Mouse (Mus musculus) frontal cortex, adult 2 months (tissue): ENCODE results near the gene Zfp626. TPM values are rescaled to one million over a fixed set of nuclear protein-coding genes. Genes with fewer than 3 reads are reported as not detected.
"Not testable (repeated sequence)": the region's sequence is repeated elsewhere in the genome, so short reads cannot be mapped to it uniquely, and the experiment has no call there.

Experiments used
- DNase-seq, 2 experiments: peaks; one replicate each; pipeline ENCODE4 v3.0.0; 2022; ENCODE audit warnings: low spot score in 1 of 2; ENCODE audit errors: extremely low spot score in 1 of 2
- polyA plus RNA-seq: library from polyadenylated mRNA; depleted of rRNA; stranded (reverse); fragments of >200 nt; gene quantifications from 2 replicates; pipeline ENCODE4 v1.2.3, GENCODE M21; 2012; rRNA removed

Zfp626 gene
- polyA plus RNA-seq: 3.6 and 5.0 TPM in 2 replicates

DNA sequence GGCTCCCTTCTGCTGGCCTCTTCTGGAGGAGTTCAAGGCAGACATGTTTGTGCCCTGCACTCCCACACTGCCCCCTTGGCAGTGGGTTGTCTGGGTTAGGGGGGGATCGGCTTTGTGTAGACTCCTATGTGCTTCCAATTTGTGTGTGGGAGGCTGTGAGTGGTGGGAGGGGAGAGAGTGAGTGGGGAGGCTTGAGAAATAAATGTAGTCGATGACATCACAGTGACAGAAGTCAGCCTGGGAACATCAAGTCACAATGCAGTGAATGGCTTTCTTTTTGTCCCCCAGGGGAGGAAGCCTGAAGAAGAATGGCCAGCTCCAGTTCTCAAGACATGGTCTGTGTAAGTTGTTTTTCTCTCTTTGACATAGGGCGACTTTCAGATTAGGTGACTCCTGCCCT is at the start of gene Zfp626:
Gene Zfp626 (plus strand): TSS at position 301 of the 400 bp plus-strand sequence.
- DNase-seq: not testable (repeated sequence)

DNA sequence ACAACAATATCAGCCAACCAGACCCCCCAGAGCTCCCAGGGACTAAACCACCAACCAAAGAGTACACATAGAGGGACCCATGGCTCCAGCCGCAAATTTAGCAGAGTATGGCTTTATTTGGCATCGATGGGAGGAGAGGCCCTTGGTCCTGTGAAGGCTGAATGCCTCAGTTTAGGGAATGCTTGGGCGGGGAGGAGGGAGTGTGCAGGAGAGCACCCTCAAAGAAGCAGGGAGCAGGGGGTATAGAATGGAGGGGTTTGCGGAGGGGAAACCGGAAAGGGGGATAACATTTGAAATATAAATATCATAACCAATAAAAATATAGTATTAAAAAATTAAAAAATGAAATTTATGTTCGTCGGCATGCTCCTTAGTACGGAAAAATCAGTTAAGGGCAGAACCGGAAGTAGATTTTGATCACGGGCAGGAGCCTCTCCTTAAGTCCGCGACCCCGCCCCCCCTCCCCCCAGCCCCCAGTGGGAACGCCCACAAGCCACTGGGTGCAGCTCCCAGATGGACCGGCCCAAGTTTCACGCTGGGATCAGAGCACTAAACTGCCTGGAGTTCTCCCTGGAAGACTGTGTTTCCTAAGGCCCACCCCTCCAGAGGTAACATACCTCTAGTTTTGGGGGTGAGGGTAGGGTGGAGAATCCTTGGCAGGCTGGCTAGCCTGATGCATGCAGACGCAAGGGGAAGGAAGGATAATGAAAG is 41.7 kb upstream of the Zfp626 start:
- no peak for DNase-seq

DNA sequence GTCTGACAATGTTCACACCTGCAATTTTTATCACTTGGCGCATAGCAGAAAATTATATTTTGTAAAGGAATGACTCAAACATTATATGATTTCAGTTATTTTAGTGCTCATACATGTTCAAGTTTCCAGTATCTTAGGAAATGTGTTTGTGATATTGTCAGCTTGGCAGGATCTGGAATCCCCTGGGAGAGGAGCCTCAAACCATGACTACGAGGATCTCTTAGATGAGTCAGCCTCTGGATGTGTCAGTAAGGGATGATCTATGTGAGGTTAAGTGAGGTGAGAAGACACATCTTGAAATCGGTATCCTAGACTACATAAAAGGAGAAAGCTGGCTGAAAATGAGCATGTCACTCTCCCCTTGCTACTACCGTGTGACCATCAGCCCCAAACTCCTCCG is 17.7 kb upstream of the Zfp626 start:
- DNase-seq: peak in 1 of 2 experiments; percentile 4

DNA sequence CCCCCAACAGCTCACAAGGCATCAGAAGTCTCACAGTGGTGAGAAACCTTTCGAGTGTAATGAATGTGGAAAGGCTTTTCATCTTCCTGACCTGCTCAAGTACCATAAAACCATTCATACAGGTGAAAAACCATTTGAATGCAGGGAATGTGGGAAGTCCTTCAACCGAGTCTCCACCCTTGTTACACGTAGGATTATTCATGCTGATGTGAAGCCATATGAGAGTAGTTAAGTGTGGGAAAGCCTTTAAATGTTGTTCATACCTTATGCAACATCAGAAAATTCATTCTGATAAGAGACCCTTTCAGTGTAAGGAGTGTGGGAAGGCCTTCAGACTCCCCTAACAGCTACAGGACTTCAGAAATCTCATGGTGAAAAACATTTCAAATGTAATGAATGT is 13.1 kb upstream of the Zfp626 start:
- not testable (repeated sequence) for DNase-seq

DNA sequence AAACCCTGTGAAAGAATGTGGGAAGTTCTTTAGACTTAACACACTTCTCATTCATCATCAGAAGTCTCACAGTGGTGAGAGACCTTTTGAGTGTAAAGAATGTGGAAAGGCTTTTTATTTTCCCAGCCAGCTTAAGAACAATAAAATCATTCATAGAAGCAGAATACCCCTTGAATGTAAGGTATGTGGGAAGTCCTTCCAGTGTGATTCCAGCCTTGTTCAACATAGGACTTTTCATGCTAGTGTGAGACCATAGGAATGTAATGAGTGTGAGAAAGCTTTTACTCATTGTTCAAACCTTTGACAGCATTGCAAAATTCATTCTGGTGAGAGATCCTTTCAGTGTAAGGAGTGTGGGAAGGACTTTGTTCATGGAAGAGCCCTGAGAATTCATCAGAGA is 12.4 kb upstream of the Zfp626 start:
- DNase-seq: no peak

DNA sequence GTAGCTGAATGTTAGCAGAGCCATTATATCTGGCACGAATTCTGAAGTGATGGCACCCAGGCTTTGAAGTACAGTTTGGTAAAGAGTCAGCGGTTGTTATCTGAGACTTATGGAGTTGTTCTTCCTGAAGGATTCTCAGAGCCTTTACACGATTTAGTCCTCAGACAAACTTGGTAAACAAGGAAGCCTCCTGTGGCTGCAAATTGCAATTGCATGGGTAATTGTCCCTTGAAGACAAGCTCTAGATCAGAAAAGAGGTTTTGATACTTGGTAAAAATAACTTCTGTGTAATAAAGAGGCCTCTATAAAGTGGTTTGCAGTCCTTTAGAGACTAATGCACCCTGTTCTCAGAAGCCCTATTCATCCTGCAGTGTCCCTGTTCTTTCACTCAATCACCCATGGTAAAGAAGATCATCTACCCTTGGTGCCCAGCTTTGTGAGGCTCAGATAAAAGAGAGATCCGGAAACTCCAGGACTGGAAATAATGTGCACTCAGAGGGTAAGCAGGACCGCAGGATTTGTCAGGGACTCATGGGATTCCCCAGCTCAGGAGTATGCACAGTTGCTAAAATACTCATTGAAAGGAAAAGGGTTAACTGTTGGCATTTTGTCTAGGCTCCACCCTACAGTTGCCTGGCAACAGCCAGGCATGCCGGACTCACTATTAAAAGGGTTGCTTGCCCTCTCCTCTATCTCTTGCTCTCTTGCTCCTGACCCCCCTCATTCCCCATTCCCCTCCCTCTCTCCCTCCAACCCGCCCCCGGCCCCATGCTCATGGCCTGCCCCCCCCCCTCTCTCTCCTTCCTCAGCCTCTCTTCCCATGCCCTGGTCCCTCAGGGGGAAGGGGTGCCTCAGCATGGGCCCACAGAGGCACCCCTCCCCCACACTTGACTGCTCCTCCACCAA is 8.8 kb upstream of the Zfp626 start:
- no peak for DNase-seq

DNA sequence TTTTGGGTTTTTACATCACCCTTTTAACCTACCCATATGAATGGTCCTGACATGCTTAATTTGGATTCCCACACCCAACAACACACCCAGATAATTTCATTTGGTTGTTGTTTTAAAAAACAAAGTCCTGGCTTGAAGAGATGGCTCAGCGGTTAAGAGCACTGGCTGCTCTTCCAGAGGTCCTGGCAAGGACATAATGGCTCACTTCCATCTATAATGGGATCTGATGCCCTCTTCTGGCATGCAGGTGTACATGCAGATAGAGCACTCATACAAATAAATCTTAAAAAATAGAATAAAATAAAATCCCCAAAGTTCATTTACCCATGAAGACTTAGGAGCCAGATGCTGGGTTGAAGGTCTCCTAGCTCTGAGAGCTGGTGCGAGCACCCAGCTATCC is 5.9 kb upstream of the Zfp626 start:
- no peak for DNase-seq

DNA sequence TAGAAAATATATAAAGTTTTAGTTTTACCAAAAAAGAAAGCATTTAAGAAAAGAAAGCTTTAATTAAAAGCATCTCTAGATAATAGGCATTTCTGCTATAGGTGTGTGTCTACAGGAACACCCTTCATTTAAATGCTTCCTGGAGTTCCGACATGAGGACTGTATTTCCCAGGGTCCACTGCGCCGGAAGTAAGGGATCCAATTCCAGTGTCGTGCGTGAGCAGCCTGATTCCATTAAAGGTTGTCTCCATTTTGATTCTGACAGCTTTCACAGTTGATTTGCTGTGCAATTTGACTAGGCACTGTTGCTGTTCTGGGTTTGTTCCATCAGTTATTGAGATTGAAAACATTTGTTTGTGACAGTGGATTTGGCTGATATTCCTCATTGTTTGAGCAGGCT is 4.0 kb upstream of the Zfp626 start:
- DNase-seq: no peak

DNA sequence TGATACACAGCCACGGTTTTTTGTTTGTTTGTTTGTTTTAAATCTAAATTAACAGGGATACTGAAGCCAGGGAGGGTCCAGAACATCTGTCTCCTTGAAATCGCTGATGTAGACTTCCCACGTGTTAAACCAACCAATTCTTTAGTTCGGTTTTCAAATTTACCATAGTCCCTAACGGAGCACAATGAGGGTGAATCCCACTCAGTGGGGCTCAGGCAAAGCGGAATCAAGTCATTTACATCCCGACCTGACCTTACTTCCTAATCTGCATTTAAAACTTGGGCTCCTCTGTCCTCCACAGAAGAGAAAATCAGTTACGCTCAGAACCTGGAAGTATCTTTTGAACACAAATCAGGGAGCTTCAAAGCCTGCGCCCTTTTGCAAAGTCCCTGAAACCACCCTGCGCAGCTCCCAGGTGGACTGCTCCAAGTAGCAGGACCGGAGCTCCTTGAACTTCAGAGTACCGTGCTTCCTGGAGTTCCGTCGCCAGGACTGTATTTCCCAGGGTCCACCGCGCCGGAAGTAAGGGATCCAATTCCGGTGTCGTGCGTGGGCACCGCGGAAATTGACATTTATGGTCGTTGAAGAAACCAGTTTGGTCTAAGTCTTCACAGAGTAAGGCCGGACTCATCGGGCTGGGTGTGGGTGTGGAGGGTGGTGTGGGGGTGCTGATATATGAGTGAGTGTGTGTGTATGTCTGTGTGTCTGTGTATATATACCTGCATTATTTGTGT is 2.5 kb upstream of the Zfp626 start:
- DNase-seq: peak; percentile 76 to 93

DNA sequence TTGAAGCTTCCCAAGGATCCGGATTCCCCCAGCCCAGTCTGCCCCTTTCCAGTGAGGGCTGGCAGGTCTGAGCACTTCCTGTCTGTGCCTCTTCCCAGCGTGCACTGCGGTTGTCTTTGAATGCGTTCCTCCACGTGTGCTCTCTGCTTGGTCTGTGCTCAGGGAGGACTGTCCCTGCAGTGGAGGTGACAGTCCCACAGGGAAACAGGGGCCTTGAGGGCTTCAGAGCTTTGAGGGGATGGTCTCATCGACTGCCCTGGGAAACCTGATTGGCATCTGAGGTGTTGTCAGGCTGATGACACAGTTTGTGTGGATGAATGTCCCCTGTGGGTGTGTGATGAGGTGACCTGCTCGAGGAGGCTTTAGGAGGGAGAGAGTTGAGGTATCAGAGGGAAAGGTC is 309 bp downstream of the Zfp626 start:
- not testable (repeated sequence) for DNase-seq

DNA sequence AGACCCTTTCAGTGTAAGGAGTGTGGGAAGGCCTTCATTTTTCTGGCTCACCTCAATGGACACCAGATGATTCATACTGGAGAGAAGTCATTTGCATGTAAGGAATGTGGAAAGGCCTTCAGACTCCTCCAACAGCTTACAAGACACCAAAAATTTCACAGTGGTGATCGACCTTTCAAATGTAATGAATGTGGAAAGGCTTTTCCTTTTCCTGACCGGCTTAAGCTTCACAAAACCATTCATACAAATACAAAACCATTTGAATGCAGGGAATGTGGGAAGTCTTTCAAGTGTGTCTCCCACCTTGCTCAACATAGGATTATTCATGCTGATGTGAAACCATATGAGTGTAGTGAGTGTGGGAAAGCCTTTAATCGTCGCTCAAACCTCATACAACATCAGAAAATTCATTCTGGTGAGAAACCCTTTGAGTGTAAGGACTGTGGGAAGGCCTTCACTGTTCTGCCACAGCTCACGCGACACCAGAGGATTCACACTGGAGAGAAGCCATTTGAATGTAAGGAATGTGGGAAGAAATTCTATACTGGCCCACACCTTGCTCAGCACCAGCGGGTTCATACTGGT is 11.6 kb downstream of the Zfp626 start:
- no peak for DNase-seq

DNA sequence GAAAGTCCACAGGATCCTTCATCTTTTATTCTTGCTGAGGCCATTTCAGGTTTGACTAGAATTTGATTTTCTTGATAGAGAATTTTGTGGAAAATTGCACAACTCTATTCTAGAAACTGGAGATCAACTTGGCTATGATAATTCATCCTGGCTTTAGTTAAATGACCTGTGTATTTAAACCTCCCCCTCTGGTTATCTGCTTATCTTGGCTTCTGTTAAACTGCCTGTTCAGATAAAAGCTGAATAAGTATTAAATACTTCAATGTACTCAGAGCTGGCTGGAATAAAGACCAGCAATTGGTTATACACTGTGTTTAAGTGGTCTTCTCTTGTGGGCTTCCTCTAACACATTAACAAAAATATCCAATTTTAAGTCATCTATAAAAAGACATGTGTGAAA is 15.6 kb downstream of the Zfp626 start:
- no peak for DNase-seq

DNA sequence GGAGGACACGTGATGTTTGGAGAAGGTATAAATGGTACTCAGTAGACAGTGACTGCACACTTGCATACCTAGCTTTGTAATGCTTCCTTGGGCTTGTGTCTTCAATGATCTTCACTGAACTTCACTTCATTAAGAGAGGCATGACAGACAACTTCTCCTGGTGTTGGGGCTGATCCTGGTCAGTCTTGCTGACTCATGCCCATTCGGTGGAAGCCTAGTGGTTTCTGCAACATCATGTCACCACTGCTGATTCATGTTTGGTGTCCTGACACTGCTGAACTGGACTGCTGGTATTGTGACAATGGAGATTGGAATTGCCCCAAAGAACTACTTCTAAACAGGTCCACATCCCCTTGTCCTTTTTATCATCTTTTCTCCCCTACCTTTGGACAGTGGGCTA is 27.1 kb downstream of the Zfp626 start:
- no peak for DNase-seq

DNA sequence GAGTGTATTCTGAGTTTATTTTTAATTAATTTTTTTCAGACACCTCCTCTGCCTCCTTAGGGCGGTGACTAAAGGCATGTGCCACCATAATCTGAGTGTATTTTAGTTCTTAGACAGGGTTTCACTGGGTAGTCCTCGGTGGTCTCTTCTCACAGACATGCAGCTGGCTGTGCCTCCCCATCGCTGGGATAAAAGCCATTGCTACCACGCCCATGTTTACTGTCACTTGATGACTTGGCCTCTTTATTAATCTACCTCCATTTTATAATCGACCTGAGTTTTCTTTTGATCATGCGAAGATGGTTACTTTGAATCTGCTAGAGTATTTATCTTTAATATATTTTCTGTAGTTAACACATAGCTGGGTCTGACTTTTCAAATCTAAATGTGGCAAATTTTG is 30.9 kb downstream of the Zfp626 start:
- DNase-seq: no peak

DNA sequence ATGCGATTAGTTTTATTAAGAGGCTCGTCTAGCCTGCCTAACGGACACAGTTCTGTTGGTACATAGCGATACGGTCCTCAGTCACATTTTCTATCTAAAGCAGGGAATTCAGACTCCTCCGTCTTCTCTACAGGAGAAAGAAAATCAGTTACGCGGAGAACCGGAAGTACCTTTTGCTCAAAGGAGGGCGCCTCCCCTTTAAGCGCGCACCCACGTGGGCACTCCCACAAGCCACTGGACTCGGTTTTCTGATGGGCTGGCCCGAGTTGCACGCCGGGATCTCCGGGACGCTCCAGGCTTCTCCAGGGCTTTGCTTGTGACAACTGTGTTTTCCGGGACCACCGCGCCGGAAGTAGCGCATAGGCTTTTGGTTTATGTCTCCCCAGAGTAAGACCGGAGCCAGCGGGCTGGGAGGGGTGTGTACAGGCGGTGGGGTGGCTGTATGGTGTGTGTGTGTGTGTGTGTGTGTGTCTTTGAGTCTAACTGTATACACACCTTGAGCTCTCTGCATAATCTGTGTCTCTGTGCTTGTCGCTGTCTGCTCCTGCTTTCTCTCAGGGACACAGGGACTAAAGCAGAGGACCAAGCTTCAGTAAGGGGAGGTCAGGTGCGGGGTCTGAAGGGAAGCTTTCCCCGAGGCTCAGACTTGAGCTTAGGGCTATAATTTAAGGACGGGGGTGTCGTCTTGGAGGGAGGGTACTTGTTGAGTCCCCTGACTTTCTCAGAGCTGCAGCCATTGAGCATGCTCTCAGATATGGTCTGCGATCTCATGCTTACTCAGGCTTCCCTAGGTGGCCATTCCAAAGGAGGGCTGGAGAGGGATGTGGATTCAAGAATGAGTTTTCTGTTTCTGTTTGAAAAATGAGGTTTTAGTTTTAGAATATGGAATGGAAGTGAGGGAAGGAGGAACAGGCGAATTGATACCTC is 31.6 kb downstream of the Zfp626 start, which contains the start of gene Zfp59:
Gene Zfp59 (plus strand): TSS at position 285 of the 927 bp plus-strand sequence.
- peak; percentile 86 to 91 for DNase-seq

DNA sequence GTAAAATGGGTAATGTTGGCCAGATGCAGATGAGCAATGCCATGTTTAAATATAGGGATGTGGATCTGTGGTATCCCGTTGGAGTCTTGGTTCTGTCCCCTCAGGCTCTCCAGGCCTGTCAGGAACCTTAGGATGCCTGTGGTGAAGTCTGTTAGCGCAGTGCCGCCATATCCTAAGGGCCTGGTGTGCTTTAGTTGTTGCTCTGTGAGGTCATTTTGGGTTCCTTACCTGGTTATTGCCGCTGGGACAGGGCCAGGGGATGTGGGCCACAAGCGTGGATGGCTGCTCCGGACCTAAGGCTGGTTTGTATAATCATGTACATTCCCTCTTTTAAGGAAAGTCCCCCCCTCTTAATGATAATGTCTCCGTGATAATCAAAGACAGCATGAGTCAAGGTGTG is 32.6 kb downstream of the Zfp626 start:
- DNase-seq: no peak

DNA sequence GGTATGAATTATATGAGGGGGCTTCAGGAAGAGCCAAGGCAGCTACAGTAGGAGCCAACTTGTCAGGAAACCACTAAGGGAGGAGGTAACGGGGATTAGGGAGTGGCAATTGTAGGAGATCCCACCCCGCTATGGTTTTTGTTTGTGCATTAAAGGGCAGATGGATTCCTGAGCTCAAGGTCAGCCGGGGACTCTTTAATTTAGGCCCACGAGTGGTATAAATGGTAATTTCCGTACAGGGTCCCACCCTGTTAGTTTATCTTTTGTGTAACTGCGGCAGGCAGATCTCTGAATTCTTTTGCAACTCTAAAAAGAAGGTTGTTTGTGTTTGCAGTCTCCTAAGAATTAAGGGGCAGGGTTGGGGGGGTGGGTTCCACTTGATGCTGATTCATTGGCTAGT is 33.1 kb downstream of the Zfp626 start:
- no peak for DNase-seq

DNA sequence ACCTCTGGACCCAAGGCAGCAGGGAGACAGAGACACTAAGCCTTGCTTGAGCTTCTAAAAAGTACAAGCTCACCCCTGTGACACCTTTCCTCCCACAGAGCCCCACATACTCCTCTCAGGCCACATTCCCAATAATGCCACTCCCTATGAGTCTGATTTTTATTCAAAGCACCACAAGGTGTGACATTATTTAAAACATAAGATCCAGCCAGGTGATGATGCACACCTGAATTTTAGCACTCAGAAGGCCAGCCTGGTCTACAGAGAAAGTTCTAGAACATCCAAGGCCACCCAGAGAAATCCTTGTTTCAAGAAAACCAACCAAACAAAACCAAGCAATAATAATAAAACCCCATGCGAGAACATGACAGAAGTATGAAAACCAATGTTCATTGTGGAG is 50.2 kb downstream of the Zfp626 start, which contains the start of gene Zfp607a:
Gene Zfp607a (plus strand): TSS at position 301 of the 400 bp plus-strand sequence.
- DNase-seq: no peak
